Mouse (Mus musculus): ENCODE measurements around the gene Olfr679.
"Not testable (repeated sequence)": the region's sequence is repeated elsewhere in the genome, so short reads cannot be mapped to it uniquely, and the experiment has no call there.

The Olfr679 gene

DNA sequence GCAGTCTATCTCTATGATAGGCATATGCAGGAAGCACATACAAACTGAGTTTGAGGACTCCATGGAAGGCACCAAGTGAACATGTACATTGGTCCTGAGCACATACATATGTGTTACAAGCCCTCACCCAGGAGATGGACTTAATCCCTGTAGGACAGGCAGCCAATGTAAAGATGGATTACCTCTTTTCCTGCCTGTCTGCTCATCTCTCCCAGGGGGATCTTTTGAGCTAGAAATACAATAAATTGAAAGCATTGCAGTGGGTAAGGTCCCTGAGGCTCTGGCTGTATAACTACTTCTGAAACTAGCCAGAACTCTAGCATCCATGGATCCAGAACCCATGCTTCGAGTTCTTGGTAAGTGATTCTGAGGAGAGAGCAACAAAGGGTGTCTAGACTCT is at the start of gene Olfr679:
Gene Olfr679 (plus strand): TSS at position 301 of the 400 bp plus-strand sequence.
- DNase-seq: no peak

DNA sequence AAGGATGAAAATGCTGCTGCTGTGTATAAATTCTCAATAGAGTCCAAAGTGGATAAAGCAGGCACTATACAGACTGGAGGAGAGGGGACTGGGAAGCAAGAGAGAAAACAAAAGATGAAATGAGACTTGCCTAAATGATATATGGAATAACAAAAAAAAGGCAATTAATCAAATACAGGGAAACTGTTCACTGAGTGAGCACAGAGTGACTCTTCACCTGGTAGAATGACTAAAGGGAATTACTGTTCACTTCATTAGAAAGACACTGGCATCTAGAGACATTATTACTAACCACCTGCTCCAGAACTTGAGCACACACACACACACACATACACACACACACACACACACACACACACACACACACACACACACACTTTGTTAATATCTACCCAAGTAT is 48.6 kb upstream of the Olfr679 start, which contains the start of gene Olfr676:
Gene Olfr676 (plus strand): TSS at position 301 of the 400 bp plus-strand sequence.
- no peak for DNase-seq

DNA sequence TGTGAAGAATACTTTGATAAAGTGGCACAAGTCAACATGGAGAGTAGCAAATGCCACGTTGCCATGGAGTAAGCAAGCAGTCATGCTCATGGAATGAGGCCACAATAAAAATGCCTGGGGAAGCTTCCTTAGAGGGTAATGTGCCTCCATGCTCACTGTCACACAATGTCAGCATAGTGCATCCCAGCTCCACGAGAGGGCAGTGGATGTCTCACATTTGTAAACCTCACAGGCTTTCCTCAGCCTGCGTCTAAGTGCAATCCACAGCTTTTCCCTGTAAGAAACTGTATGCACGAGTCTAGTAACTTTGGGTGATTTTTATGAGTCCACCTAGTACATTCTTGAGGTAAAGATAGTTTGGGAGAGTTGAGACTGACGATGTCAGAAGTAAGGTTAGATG is 47.2 kb upstream of the Olfr679 start:
- DNase-seq: not testable (repeated sequence)

DNA sequence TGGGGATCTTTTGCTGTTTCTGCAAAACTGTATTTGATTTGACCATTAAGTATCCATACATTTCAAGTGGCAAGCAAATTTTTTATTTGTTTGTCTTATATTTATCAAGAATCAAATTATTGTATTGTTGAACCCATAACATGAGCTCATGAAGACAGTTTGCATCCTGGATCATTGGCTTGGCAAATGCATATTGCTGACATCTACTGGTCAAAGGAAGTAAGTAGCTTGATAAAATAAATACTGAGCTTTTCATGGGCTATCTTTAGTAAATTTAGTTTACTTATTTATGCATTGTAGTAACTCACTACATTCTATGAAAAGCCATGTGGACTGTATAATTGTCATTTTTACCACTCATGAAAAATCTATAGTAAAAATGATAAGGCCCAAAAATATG is 22.1 kb upstream of the Olfr679 start:
- DNase-seq: no peak

DNA sequence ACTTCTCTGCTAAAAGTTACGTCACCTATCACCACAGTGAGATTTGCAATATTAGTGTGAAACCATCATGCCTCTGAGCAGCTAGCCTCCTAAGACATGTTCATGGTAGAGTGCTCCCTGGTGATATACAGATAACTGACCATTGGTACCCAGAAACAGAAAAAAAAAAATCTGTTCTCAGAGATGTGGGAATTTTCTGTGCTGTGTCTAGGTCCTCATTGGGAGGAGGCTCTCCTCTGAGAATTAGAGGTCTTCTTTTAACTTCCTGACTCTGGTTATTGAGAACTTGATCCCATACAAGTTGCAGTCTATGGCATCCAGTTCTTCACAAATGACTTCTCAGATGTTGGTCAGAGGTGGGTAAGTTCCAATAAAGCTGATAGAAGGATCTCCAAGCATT is 16.8 kb upstream of the Olfr679 start, which contains the start of gene Olfr678:
Gene Olfr678 (plus strand): TSS at position 301 of the 400 bp plus-strand sequence.
- no peak for DNase-seq

DNA sequence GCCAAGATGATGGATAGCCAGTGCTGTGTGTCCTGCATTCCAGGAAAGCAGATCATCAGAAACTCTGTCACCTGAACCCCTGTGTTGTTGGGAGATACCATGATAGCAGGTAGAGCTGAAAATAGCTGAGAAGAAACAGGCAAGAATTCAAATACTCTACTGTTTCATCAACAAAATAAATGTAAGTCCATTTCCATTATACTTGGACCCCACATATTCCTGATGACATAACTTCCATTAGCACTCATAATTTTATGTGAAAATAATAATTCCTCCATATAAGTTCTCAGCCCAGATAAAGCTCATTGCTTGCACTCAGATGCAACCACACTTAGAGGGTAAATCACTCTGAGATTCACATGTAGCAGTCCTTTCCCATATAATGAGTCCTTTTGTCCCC is 11.7 kb downstream of the Olfr679 start, which contains the start of gene Olfr680-ps1:
Gene Olfr680-ps1 (minus strand): TSS at position 101 of the 400 bp plus-strand sequence.
- not testable (repeated sequence) for DNase-seq

DNA sequence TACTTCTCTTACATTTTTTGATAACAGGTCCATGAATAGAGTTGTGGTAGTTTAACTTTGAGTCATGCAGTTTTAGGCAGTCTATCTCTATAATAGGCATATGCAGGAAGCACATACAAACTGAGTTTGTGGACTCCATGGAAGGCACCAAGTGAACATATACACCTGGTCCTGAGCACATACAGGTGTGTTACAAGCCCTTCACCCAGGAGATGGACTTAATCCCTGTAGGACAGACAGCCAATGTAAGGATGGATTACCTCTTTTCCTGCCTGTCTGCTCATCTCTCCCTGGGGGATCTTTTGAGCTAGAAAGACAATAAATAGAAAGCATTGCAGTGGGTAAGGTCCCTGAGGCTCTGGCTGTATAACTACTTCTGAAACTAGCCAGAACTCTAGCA is 35.5 kb downstream of the Olfr679 start, which contains the start of gene Olfr681:
Gene Olfr681 (plus strand): TSS at position 301 of the 400 bp plus-strand sequence.
- DNase-seq: no peak
